Mouse (Mus musculus): ENCODE results near the gene Mtif2. TPM values are rescaled to one million over a fixed set of nuclear protein-coding genes. Genes with fewer than 3 reads are reported as not detected.

The Mtif2 gene
- polyA plus RNA-seq, 1 experiment from 2014 or later: 42.4 TPM

GRCm38 (mm10) chr11:29571536-29571935 is 45.3 kb downstream of the Mtif2 start:
- no peak overlapping the region for H3K4me2 ChIP-seq (replicated peaks)
- WGBS: 36% methylated on average over 3 of the region's 3 CpGs
- no peak overlapping the region for H3K4me3 ChIP-seq (replicated peaks)
- no peak overlapping the region for H3K27ac ChIP-seq
- ATAC-seq: no peak
- H3K9me3 ChIP-seq: no peaks in the 10 kb centered on the region
- no peaks in the 10 kb centered on the region for H3K27me3 ChIP-seq (replicated peaks)
- H3K36me3 ChIP-seq: no peaks in the 10 kb centered on the region
- H3K9ac ChIP-seq: no peak overlapping the region
- H3K4me1 ChIP-seq (replicated peaks): no peaks in the 10 kb centered on the region

GRCm38 (mm10) chr11:29572656-29573055 is 46.4 kb downstream of the Mtif2 start:
- WGBS: 65% methylated on average over 2 of the region's 2 CpGs
- ATAC-seq: no peak

GRCm38 (mm10) chr11:29579610-29580009 is 53.4 kb downstream of the Mtif2 start:
- Histone ChIP-seq H3K36me3 (no peaks in the 10 kb centered on the region), H3K27me3 (replicated peaks) (no peaks in the 10 kb centered on the region), H3K4me1 (replicated peaks) (no peaks in the 10 kb centered on the region), H3K9me3 (no peaks in the 10 kb centered on the region), H3K4me2 (replicated peaks) (no peak overlapping the region), H3K9ac (no peak overlapping the region), H3K27ac (no peak overlapping the region), H3K4me3 (replicated peaks) (no peak overlapping the region)
- ATAC-seq: no peak

More at GRCm38 (mm10) chr11:29572656-29573055, 46.4 kb downstream of the Mtif2 start:
- H3K4me2 ChIP-seq (replicated peaks): no peak overlapping the region
- no peak overlapping the region for H3K4me3 ChIP-seq (replicated peaks)
- no peak overlapping the region for H3K27ac ChIP-seq
- H3K27me3 ChIP-seq (replicated peaks): no peaks in the 10 kb centered on the region
- H3K36me3 ChIP-seq: no peaks in the 10 kb centered on the region
- no peaks in the 10 kb centered on the region for H3K4me1 ChIP-seq (replicated peaks)
- H3K9me3 ChIP-seq: no peaks in the 10 kb centered on the region
- no peak overlapping the region for H3K9ac ChIP-seq

Other genes with a start within 250 kb of the Mtif2 start
- 19.2 and 20.9 TPM in 2 replicates for gene Ccdc88a, start 152.8 kb upstream of the Mtif2 start, polyA plus RNA-seq (2015; fragmentation: Nextera tagmentation; extraction: Ambion mirVana)
- gene Prorsd1, start 11.4 kb upstream of the Mtif2 start, polyA plus RNA-seq (2015; fragmentation: Nextera tagmentation; extraction: Ambion mirVana): 22.4 and 24.0 TPM in 2 replicates
- gene Clhc1, start 21.5 kb downstream of the Mtif2 start, polyA plus RNA-seq (2015; fragmentation: Nextera tagmentation; extraction: Ambion mirVana): 0.18 TPM in 1 of 2 replicates, not detected in the other
- gene Rps27a, start 21.7 kb downstream of the Mtif2 start, polyA plus RNA-seq (2015; fragmentation: Nextera tagmentation; extraction: Ambion mirVana): 1,060 and 1,132 TPM in 2 replicates
- gene Rtn4, start 166.5 kb downstream of the Mtif2 start, polyA plus RNA-seq (2015; fragmentation: Nextera tagmentation; extraction: Ambion mirVana): 48.8 and 51.0 TPM in 2 replicates